Mouse (Mus musculus) intestine, embryonic 15.5 days (tissue): ENCODE data around the gene Sertm1. TPM values are rescaled to one million over a fixed set of nuclear protein-coding genes. Genes with fewer than 3 reads are reported as not detected.
A peak's percentile ranks its signal among the peaks of the same experiment; 100 is the strongest.

Experiments
- ATAC-seq: fragments of 200-750 bp; cut with Nextera tagmentation; 2 replicates; pipeline ENCODE4 v1.8.0; 2017; ENCODE audit warnings: moderate TSS enrichment, moderate library complexity
- H3K27ac ChIP-seq: fragments of 300-500 bp; sonication (generic); 2 replicates; pipeline ENCODE4 v1.5.1; 2015; ENCODE audit warnings: mild to moderate bottlenecking, inconsistent platforms
- H3K27me3 ChIP-seq: fragments of 300-500 bp; sonication (generic); replicated peaks from 2 replicates; pipeline ENCODE4 v1.6.1; 2015; ENCODE audit warnings: inconsistent platforms
- H3K36me3 ChIP-seq: fragments of 300-500 bp; sonication (generic); 2 replicates; pipeline ENCODE4 v1.6.1; 2015; ENCODE audit warnings: inconsistent platforms
- H3K4me1 ChIP-seq: fragments of 300-500 bp; sonication (generic); replicated peaks from 2 replicates; pipeline ENCODE4 v1.6.1; 2015; ENCODE audit warnings: inconsistent platforms
- H3K4me2 ChIP-seq: fragments of 300-500 bp; sonication (generic); replicated peaks from 2 replicates; pipeline ENCODE4 v1.6.1; 2015; ENCODE audit warnings: mild to moderate bottlenecking, inconsistent platforms
- H3K4me3 ChIP-seq: fragments of 300-500 bp; sonication (generic); replicated peaks from 2 replicates; pipeline ENCODE4 v1.5.1; 2015; ENCODE audit warnings: inconsistent platforms
- H3K9ac ChIP-seq: fragments of 300-500 bp; sonication (generic); 2 replicates; pipeline ENCODE4 v1.6.1; 2015; ENCODE audit warnings: inconsistent platforms
- H3K9me3 ChIP-seq: fragments of 300-500 bp; sonication (generic); 2 replicates; pipeline ENCODE4 v1.6.1; 2016; ENCODE audit warnings: inconsistent platforms
- WGBS: fragments of 180-500 bp; shearing (Covaris S2); methylation state at CpG from one replicate; pipeline ENCODE4 v1.1.7; 2015; 5-methylcytosine and 5-hydroxymethylcytosine counted together
- polyA plus RNA-seq: library from polyadenylated mRNA; unstranded; fragments of >200 nt; fragmentation: Nextera tagmentation; extraction: Ambion mirVana; gene quantifications from 2 replicates; pipeline ENCODE4 v1.2.1, GENCODE M21; 2015

Sertm1 gene
- polyA plus RNA-seq = 0.20 and 0.24 TPM in 2 replicates

GRCm38 (mm10) chr3:54915643-54916071, at the start of gene Sertm1:
Gene Sertm1 (minus strand): TSS chr3:54915887.
- Histone ChIP-seq H3K27me3 (peaks cover 17% of the 10 kb centered on the region; the same call in 1 of the 2 replicates), H3K9ac (peak within 1 kb of the TSS; percentile 15; the same call in 1 of the 2 replicates)
- under 1% methylated on average over 38 of the region's 38 CpGs for WGBS

DNA sequence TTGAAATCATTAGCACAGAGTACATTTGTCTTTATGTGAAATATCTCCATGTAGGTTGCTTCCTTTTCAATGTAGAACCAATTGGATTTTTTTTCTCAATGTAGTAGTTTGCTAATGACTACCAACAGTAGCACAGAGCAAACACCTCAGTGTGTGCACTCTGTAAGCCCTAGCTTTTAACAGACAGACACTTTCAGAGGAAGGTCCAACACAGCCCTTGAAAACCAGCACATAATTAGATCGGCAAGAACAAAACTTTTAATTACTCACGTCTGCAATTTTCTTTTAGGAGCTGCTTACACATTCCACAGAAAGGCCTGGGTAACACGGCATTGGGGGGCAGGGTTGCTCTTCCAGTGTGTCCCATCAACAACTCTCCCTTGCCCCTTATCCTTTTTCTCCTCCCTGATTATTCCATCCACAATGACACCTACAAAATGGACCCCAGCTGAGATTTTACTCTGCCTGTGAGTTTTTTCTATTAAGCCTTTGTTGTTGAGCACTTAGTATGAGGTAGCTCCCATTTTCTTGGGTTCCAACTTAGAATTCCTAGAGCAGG, 49.3 kb upstream of the Sertm1 start:
- no peaks in the 10 kb centered on the region for H3K27me3 ChIP-seq
- H3K4me3 ChIP-seq = no peak overlapping the region
- H3K4me1 ChIP-seq = no peaks in the 10 kb centered on the region
- H3K27ac ChIP-seq = no peak overlapping the region
- 68% methylated on average over 3 of the region's 3 CpGs for WGBS
- no peak overlapping the region for H3K9ac ChIP-seq
- no peak for ATAC-seq
- H3K36me3 ChIP-seq = no peaks in the 10 kb centered on the region
- no peaks in the 10 kb centered on the region for H3K9me3 ChIP-seq
- no peak overlapping the region for H3K4me2 ChIP-seq

More at GRCm38 (mm10) chr3:54915643-54916071, at the start of gene Sertm1:
- Histone ChIP-seq H3K9me3 (no peaks in the 10 kb centered on the region), H3K4me1 (no peaks in the 10 kb centered on the region; the same call in 1 of the 2 replicates), H3K27ac (no peak within 1 kb of the TSS), H3K4me3 (peak within 1 kb of the TSS; percentile 41), H3K4me2 (peak within 1 kb of the TSS; percentile 83), H3K36me3 (no peaks in the 10 kb centered on the region)
- peak; percentile 98 for ATAC-seq

- Histone ChIP-seq H3K9ac (no peak overlapping the region), H3K36me3 (no peaks in the 10 kb centered on the region), H3K4me2 (no peak overlapping the region), H3K9me3 (no peaks in the 10 kb centered on the region), H3K27ac (no peak overlapping the region), H3K4me3 (no peak overlapping the region), H3K27me3 (no peaks in the 10 kb centered on the region), H3K4me1 (no peaks in the 10 kb centered on the region)
- 70% methylated on average over 6 of the region's 6 CpGs for WGBS
- no peak for ATAC-seq
These were observed 27.6 kb upstream of the Sertm1 start for GRCm38 (mm10) chr3:54943067-54943810.

GRCm38 (mm10) chr3:54934535-54934934, 18.8 kb upstream of the Sertm1 start:
- no peak overlapping the region for H3K4me2 ChIP-seq
- no peaks in the 10 kb centered on the region for H3K36me3 ChIP-seq
- no peak overlapping the region for H3K4me3 ChIP-seq
- WGBS = 78% methylated on average over 4 of the region's 4 CpGs
- no peaks in the 10 kb centered on the region for H3K4me1 ChIP-seq
- ATAC-seq = no peak
- H3K9me3 ChIP-seq = no peaks in the 10 kb centered on the region
- no peak overlapping the region for H3K9ac ChIP-seq
- no peak overlapping the region for H3K27ac ChIP-seq
- no peaks in the 10 kb centered on the region for H3K27me3 ChIP-seq

DNA sequence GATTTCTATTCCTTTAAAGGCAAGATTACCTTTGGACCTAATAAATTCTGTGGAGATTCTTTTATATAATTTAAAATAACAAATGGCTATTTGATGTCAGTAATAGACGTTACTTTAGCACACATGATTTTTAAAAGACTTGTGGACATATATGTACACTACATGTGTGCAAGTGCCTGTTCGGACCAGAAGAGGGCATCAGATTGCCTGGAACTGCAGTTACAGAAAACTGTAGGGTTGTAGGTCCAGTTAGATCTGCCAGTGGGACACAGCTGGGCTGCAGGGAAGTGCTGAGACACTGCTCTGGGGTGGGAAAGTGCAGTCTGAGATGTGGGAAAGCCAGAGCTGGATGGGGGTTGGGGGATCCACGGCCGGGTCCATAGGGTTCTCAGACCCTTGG, 16.9 kb upstream of the Sertm1 start:
- Histone ChIP-seq H3K4me3 (no peak overlapping the region), H3K9ac (no peak overlapping the region), H3K4me2 (no peak overlapping the region), H3K27ac (no peak overlapping the region), H3K36me3 (no peaks in the 10 kb centered on the region), H3K27me3 (no peaks in the 10 kb centered on the region), H3K4me1 (no peaks in the 10 kb centered on the region), H3K9me3 (no peaks in the 10 kb centered on the region)
- WGBS = 87% methylated on average over 4 of the region's 4 CpGs
- no peak for ATAC-seq

- no peaks in the 10 kb centered on the region; the same call in 1 of the 2 replicates for H3K4me1 ChIP-seq
- H3K27ac ChIP-seq = no peak overlapping the region
- no peaks in the 10 kb centered on the region for H3K9me3 ChIP-seq
- H3K4me3 ChIP-seq = no peak overlapping the region
- H3K36me3 ChIP-seq = no peaks in the 10 kb centered on the region
- WGBS = 67% methylated on average over 3 of the region's 3 CpGs
- ATAC-seq = no peak
- H3K9ac ChIP-seq = no peak overlapping the region
- H3K27me3 ChIP-seq = peaks cover 6% of the 10 kb centered on the region; the same call in 1 of the 2 replicates
- no peak overlapping the region for H3K4me2 ChIP-seq
These were observed 4.7 kb upstream of the Sertm1 start for GRCm38 (mm10) chr3:54920425-54920824.

- H3K4me1 ChIP-seq = no peaks in the 10 kb centered on the region; the same call in 1 of the 2 replicates
- H3K9me3 ChIP-seq = no peaks in the 10 kb centered on the region
- no peaks in the 10 kb centered on the region for H3K36me3 ChIP-seq
- H3K27ac ChIP-seq = no peak overlapping the region
- peaks cover 17% of the 10 kb centered on the region; the same call in 1 of the 2 replicates for H3K27me3 ChIP-seq
- peak; percentile 63 for ATAC-seq
- 0 out of 2 replicates have a peak overlapping the region, but pooled peaks have one; percentile 15 for H3K9ac ChIP-seq
- H3K4me2 ChIP-seq = peak overlapping the region; percentile 83
- H3K4me3 ChIP-seq = peak overlapping the region; percentile 41
- 3% methylated on average over 31 of the region's 31 CpGs for WGBS
These were observed 643 bp downstream of the Sertm1 start for GRCm38 (mm10) chr3:54914845-54915642.

GRCm38 (mm10) chr3:54908878-54909277, 6.8 kb downstream of the Sertm1 start:
- WGBS = 66% methylated on average over 1 of the region's 1 CpGs
- H3K4me2 ChIP-seq = no peak overlapping the region
- no peak overlapping the region for H3K4me3 ChIP-seq
- H3K4me1 ChIP-seq = no peaks in the 10 kb centered on the region
- no peaks in the 10 kb centered on the region for H3K36me3 ChIP-seq
- H3K27ac ChIP-seq = no peak overlapping the region
- no peaks in the 10 kb centered on the region for H3K27me3 ChIP-seq
- no peak overlapping the region for H3K9ac ChIP-seq
- H3K9me3 ChIP-seq = no peaks in the 10 kb centered on the region
- no peak for ATAC-seq

GRCm38 (mm10) chr3:54897974-54898373, 17.7 kb downstream of the Sertm1 start:
- no peaks in the 10 kb centered on the region for H3K27me3 ChIP-seq
- no peak for ATAC-seq
- H3K27ac ChIP-seq = no peak overlapping the region
- H3K9me3 ChIP-seq = no peaks in the 10 kb centered on the region
- 77% methylated on average over 10 of the region's 10 CpGs for WGBS
- H3K4me2 ChIP-seq = no peak overlapping the region
- H3K9ac ChIP-seq = no peak overlapping the region
- H3K4me3 ChIP-seq = no peak overlapping the region
- H3K36me3 ChIP-seq = no peaks in the 10 kb centered on the region
- H3K4me1 ChIP-seq = no peaks in the 10 kb centered on the region

DNA sequence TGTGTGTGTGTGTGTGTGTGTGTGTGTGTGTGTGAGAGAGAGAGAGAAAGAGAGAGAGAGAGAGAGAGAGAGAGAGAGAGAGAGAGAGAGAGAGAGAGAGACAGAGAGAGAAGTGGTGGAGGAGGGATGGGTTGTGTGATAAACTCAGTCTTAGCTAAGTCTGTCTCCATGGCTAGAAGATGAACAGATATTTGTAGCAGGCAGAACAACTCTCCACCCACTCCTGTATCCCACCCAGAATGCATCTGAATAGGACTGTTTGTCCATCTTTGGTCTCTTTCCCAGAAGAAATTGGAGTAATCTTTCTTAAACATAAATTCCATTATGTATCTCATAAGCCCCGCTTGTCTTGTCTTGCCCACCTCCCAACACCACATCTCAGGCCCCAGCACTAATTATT, 20.8 kb downstream of the Sertm1 start:
- no peak overlapping the region for H3K27ac ChIP-seq
- ATAC-seq = no peak
- no peaks in the 10 kb centered on the region for H3K4me1 ChIP-seq
- H3K9me3 ChIP-seq = no peaks in the 10 kb centered on the region
- H3K4me3 ChIP-seq = no peak overlapping the region
- WGBS = 80% methylated on average over 1 of the region's 1 CpGs
- H3K27me3 ChIP-seq = no peaks in the 10 kb centered on the region
- H3K4me2 ChIP-seq = no peak overlapping the region
- no peaks in the 10 kb centered on the region for H3K36me3 ChIP-seq
- no peak overlapping the region for H3K9ac ChIP-seq

- Histone ChIP-seq H3K9ac (no peak overlapping the region), H3K4me3 (no peak overlapping the region), H3K27me3 (no peaks in the 10 kb centered on the region), H3K27ac (no peak overlapping the region), H3K4me2 (no peak overlapping the region), H3K9me3 (no peaks in the 10 kb centered on the region), H3K36me3 (no peaks in the 10 kb centered on the region), H3K4me1 (no peaks in the 10 kb centered on the region)
- WGBS = 59% methylated on average over 4 of the region's 4 CpGs
- ATAC-seq = no peak
These were observed 23.5 kb downstream of the Sertm1 start for GRCm38 (mm10) chr3:54892218-54892617.

GRCm38 (mm10) chr3:54886501-54886900, 29.2 kb downstream of the Sertm1 start:
- H3K9me3 ChIP-seq = no peaks in the 10 kb centered on the region
- H3K4me2 ChIP-seq = no peak overlapping the region
- H3K4me3 ChIP-seq = no peak overlapping the region
- no peak for ATAC-seq
- no peak overlapping the region for H3K9ac ChIP-seq
- H3K27me3 ChIP-seq = no peaks in the 10 kb centered on the region
- no peaks in the 10 kb centered on the region for H3K36me3 ChIP-seq
- WGBS = 75% methylated on average over 2 of the region's 2 CpGs
- H3K27ac ChIP-seq = no peak overlapping the region
- no peaks in the 10 kb centered on the region for H3K4me1 ChIP-seq
